Mouse (Mus musculus) liver, embryonic 13.5 days (tissue): ENCODE results near the gene Gnaz. TPM values are rescaled to one million over a fixed set of nuclear protein-coding genes. Genes with fewer than 3 reads are reported as not detected.
A peak's percentile ranks its signal among the peaks of the same experiment; 100 is the strongest.

ENCODE experiments used
- ATAC-seq: fragments of 200-750 bp; cut with Nextera tagmentation; 2 replicates; pipeline ENCODE4 v1.8.0; 2017; ENCODE audit warnings: low read depth, mild to moderate bottlenecking, moderate number of reproducible peaks, moderate library complexity
- DNase-seq: peaks from one replicate; pipeline ENCODE4 v3.0.0; 2022
- H3K27ac ChIP-seq: fragments of 300-500 bp; sonication (generic); 2 replicates; pipeline ENCODE4 v1.5.1; 2015; ENCODE audit warnings: moderate library complexity, mild to moderate bottlenecking, inconsistent platforms
- H3K27me3 ChIP-seq: fragments of 300-500 bp; sonication (generic); 2 replicates; pipeline ENCODE4 v1.6.1; 2015; ENCODE audit warnings: mild to moderate bottlenecking, inconsistent platforms
- H3K36me3 ChIP-seq: fragments of 300-500 bp; sonication (generic); 2 replicates; pipeline ENCODE4 v1.6.1; 2015; ENCODE audit warnings: mild to moderate bottlenecking, inconsistent platforms
- H3K4me1 ChIP-seq: fragments of 300-500 bp; sonication (generic); replicated peaks from 2 replicates; pipeline ENCODE4 v1.6.1; 2015; ENCODE audit warnings: inconsistent platforms
- H3K4me2 ChIP-seq: fragments of 300-500 bp; sonication (generic); 2 replicates; pipeline ENCODE4 v1.6.1; 2015; ENCODE audit warnings: inconsistent platforms, mild to moderate bottlenecking, moderate library complexity
- H3K4me3 ChIP-seq: fragments of 300-500 bp; sonication (generic); replicated peaks from 2 replicates; pipeline ENCODE4 v1.5.1; 2015; ENCODE audit warnings: mild to moderate bottlenecking, inconsistent platforms
- H3K9ac ChIP-seq: fragments of 300-500 bp; sonication (generic); 2 replicates; pipeline ENCODE4 v1.6.1; 2015; ENCODE audit warnings: mild to moderate bottlenecking, inconsistent platforms
- H3K9me3 ChIP-seq: fragments of 300-500 bp; sonication (generic); replicated peaks from 2 replicates; pipeline ENCODE4 v1.6.1; 2016; ENCODE audit warnings: inconsistent platforms
- WGBS: fragments of 180-500 bp; shearing (Covaris S2); methylation state at CpG from one replicate; pipeline ENCODE4 v1.1.7; 2015; ENCODE audit not compliant: insufficient replicate concordance; 5-methylcytosine and 5-hydroxymethylcytosine counted together
- polyA plus RNA-seq: library from polyadenylated mRNA; unstranded; fragments of >200 nt; fragmentation: Nextera tagmentation; extraction: Ambion mirVana; gene quantifications from 2 replicates; pipeline ENCODE4 v1.2.1, GENCODE M21; 2015

The Gnaz gene
- polyA plus RNA-seq, 1 experiment from 2014 or later: 5.1 TPM

- Histone ChIP-seq H3K27ac (no peak overlapping the region), H3K4me1 (no peaks in the 10 kb centered on the region), H3K27me3 (no peaks in the 10 kb centered on the region), H3K4me2 (no peak overlapping the region), H3K9me3 (no peaks in the 10 kb centered on the region), H3K9ac (no peak overlapping the region), H3K36me3 (no peaks in the 10 kb centered on the region), H3K4me3 (no peak overlapping the region)
- DNase-seq (no peak), ATAC-seq (no peak)
- WGBS: 71% methylated on average over 19 of the region's 19 CpGs
These were observed 33.3 kb upstream of the Gnaz start for GRCm38 (mm10) chr10:74933548-74934190.

GRCm38 (mm10) chr10:74934521-74934920 is 32.5 kb upstream of the Gnaz start:
- H3K4me1 ChIP-seq: no peaks in the 10 kb centered on the region

GRCm38 (mm10) chr10:74935016-74935415 is 32.0 kb upstream of the Gnaz start:
- WGBS: 17% methylated on average over 6 of the region's 6 CpGs
- Histone ChIP-seq H3K9me3 (no peaks in the 10 kb centered on the region), H3K4me2 (no peak overlapping the region), H3K27ac (no peak overlapping the region), H3K27me3 (no peaks in the 10 kb centered on the region), H3K4me1 (no peaks in the 10 kb centered on the region), H3K4me3 (no peak overlapping the region), H3K9ac (no peak overlapping the region), H3K36me3 (no peaks in the 10 kb centered on the region)
- ATAC-seq (no peak), DNase-seq (no peak)

More at GRCm38 (mm10) chr10:74934521-74934920, 32.5 kb upstream of the Gnaz start:
- Histone ChIP-seq H3K4me2 (no peak overlapping the region), H3K36me3 (no peaks in the 10 kb centered on the region), H3K4me3 (no peak overlapping the region), H3K9ac (no peak overlapping the region), H3K9me3 (no peaks in the 10 kb centered on the region), H3K27me3 (no peaks in the 10 kb centered on the region), H3K27ac (no peak overlapping the region)
- ATAC-seq (no peak), DNase-seq (no peak)
- 56% methylated on average over 12 of the region's 12 CpGs for WGBS

- DNase-seq: no peak
- ATAC-seq: peak; percentile 32; the same call in 1 of the 2 replicates
These were observed 29.8 kb upstream of the Gnaz start for GRCm38 (mm10) chr10:74937003-74937790.

GRCm38 (mm10) chr10:74938410-74938809 is 28.6 kb upstream of the Gnaz start:
- Histone ChIP-seq H3K9ac (no peak overlapping the region), H3K27me3 (no peaks in the 10 kb centered on the region), H3K9me3 (no peaks in the 10 kb centered on the region), H3K27ac (no peak overlapping the region), H3K36me3 (no peaks in the 10 kb centered on the region), H3K4me3 (no peak overlapping the region), H3K4me1 (no peaks in the 10 kb centered on the region), H3K4me2 (no peak overlapping the region)
- DNase-seq (no peak), ATAC-seq (no peak)
- 45% methylated on average over 5 of the region's 5 CpGs for WGBS

More at GRCm38 (mm10) chr10:74937003-74937790, 29.8 kb upstream of the Gnaz start:
- WGBS: 62% methylated on average over 10 of the region's 10 CpGs
- Histone ChIP-seq H3K4me2 (no peak overlapping the region), H3K4me1 (no peaks in the 10 kb centered on the region), H3K27me3 (no peaks in the 10 kb centered on the region), H3K27ac (no peak overlapping the region), H3K9me3 (no peaks in the 10 kb centered on the region), H3K4me3 (no peak overlapping the region), H3K36me3 (no peaks in the 10 kb centered on the region), H3K9ac (no peak overlapping the region)

- Histone ChIP-seq H3K27ac (no peak overlapping the region), H3K4me2 (no peak overlapping the region), H3K9me3 (no peaks in the 10 kb centered on the region), H3K9ac (no peak overlapping the region), H3K27me3 (no peaks in the 10 kb centered on the region), H3K4me3 (no peak overlapping the region), H3K4me1 (no peaks in the 10 kb centered on the region), H3K36me3 (no peaks in the 10 kb centered on the region)
- WGBS: 44% methylated on average over 3 of the region's 3 CpGs
- ATAC-seq: no peak
- no peak for DNase-seq
These were observed 27.7 kb upstream of the Gnaz start for GRCm38 (mm10) chr10:74939300-74939699.

GRCm38 (mm10) chr10:74940795-74941194 is 26.2 kb upstream of the Gnaz start:
- Histone ChIP-seq H3K9ac (no peak overlapping the region), H3K4me1 (no peaks in the 10 kb centered on the region), H3K36me3 (no peaks in the 10 kb centered on the region), H3K27ac (no peak overlapping the region), H3K27me3 (no peaks in the 10 kb centered on the region), H3K4me3 (no peak overlapping the region), H3K4me2 (no peak overlapping the region), H3K9me3 (no peaks in the 10 kb centered on the region)
- 76% methylated on average over 1 of the region's 1 CpGs for WGBS
- no peak for DNase-seq
- ATAC-seq: no peak

GRCm38 (mm10) chr10:74952830-74953443 is 14.0 kb upstream of the Gnaz start:
- no peaks in the 10 kb centered on the region for H3K36me3 ChIP-seq
- H3K27me3 ChIP-seq: 0 out of 2 replicates have a peak, but pooled peaks cover 2% of the 10 kb centered on the region
- H3K4me2 ChIP-seq: no peak overlapping the region
- no peaks in the 10 kb centered on the region for H3K9me3 ChIP-seq
- WGBS: 40% methylated on average over 9 of the region's 9 CpGs
- H3K4me1 ChIP-seq: no peaks in the 10 kb centered on the region
- no peak for DNase-seq
- H3K9ac ChIP-seq: no peak overlapping the region
- no peak for ATAC-seq
- H3K27ac ChIP-seq: no peak overlapping the region
- H3K4me3 ChIP-seq: no peak overlapping the region

GRCm38 (mm10) chr10:74964380-74964779 is 2.6 kb upstream of the Gnaz start:
- Histone ChIP-seq H3K9ac (no peak overlapping the region), H3K9me3 (no peaks in the 10 kb centered on the region), H3K27me3 (peaks cover 42% of the 10 kb centered on the region), H3K27ac (no peak overlapping the region), H3K4me3 (no peak overlapping the region), H3K36me3 (no peaks in the 10 kb centered on the region), H3K4me1 (peaks cover 16% of the 10 kb centered on the region), H3K4me2 (no peak overlapping the region)
- DNase-seq (no peak), ATAC-seq (no peak)
- 55% methylated on average over 1 of the region's 1 CpGs for whole genome bisulfite sequencing

- peaks cover 16% of the 10 kb centered on the region for H3K4me1 ChIP-seq
These were observed 782 bp downstream of the Gnaz start for GRCm38 (mm10) chr10:74967651-74968267.

GRCm38 (mm10) chr10:74969266-74969665 is 2.3 kb downstream of the Gnaz start:
- H3K4me1 ChIP-seq: peaks cover 16% of the 10 kb centered on the region
- peaks cover 49% of the 10 kb centered on the region for H3K27me3 ChIP-seq
- no peak overlapping the region for H3K27ac ChIP-seq
- H3K9ac ChIP-seq: no peak overlapping the region
- 66% methylated on average over 2 of the region's 2 CpGs for WGBS
- DNase-seq (no peak), ATAC-seq (no peak)
- H3K36me3 ChIP-seq: no peaks in the 10 kb centered on the region
- no peaks in the 10 kb centered on the region for H3K9me3 ChIP-seq
- H3K4me3 ChIP-seq: no peak overlapping the region
- no peak overlapping the region for H3K4me2 ChIP-seq

More at GRCm38 (mm10) chr10:74967651-74968267, 782 bp downstream of the Gnaz start:
- H3K27ac ChIP-seq: no peak overlapping the region
- peak overlapping the region; percentile 74 for H3K4me2 ChIP-seq
- peak overlapping the region; percentile 43; the same call in 1 of the 2 replicates for H3K9ac ChIP-seq
- WGBS: 10% methylated on average over 25 of the region's 25 CpGs
- H3K27me3 ChIP-seq: peaks cover 49% of the 10 kb centered on the region
- no peaks in the 10 kb centered on the region for H3K36me3 ChIP-seq
- H3K4me3 ChIP-seq: peak overlapping the region; percentile 57
- no peak for ATAC-seq
- no peak for DNase-seq
- no peaks in the 10 kb centered on the region for H3K9me3 ChIP-seq
